9 mouse cellular contexts compared by ENCODE assay signal in the genomic region with DNA sequence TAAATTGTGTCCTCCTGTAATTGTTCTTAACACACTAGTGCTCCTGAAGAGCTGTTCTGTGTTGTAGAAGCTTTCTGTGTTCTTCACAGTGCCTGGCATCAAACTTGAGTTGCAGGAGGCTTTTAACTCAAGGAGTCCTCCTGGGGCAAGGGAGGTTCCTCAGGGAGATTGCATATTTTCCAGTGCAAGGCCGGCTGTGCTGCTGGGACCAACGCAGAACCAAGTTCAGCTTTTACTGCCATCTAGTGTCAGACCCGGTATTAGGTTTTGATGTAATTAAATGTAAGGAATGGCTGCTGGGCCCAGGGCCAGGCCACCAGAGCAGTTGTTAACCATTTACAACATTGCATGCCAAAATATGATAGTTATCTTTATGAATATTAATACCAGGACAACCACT.
DNase-seq lines count a peak whose midpoint lies in the region; ATAC-seq and TF ChIP-seq lines count a peak whose summit lies in the region.
"Had no signal": no experiment of that assay in that cellular context is flagged by ENCODE, and none has a peak within 500 bp of the region (broad histone marks: within the 10 kb centered on the region; RNA-seq: fewer than 3 reads in every experiment).

No protein-coding gene starts in this region.

- H3K9ac ChIP-seq in hindbrain, embryonic 14.5 days, result no peak overlapping the region
- no peak overlapping the region for H3K9ac ChIP-seq in hindbrain, embryonic 16.5 days (ENCODE audit: low read depth, low read length)
- no peak overlapping the region for H3K9ac ChIP-seq in hindbrain, embryonic 15.5 days
- H3K9ac ChIP-seq: embryonic facial prominence, embryonic 12.5 days had no signal

- H3K27ac ChIP-seq in hindbrain, embryonic 14.5 days, result no peak overlapping the region
- no peak overlapping the region for H3K27ac ChIP-seq in hindbrain, embryonic 16.5 days (ENCODE audit: low read depth, low read length)
- no peak overlapping the region for H3K27ac ChIP-seq in hindbrain, embryonic 15.5 days (replicated peaks)
- H3K27ac ChIP-seq in spleen, adult 2 months (ENCODE audit: insufficient read depth, low read length), result no peak overlapping the region
- H3K27ac ChIP-seq: embryonic facial prominence, embryonic 12.5 days had no signal

- no peaks in the 10 kb centered on the region for H3K4me1 ChIP-seq in hindbrain, embryonic 14.5 days (replicated peaks; ENCODE audit: control insufficient read depth, insufficient read depth, low read length)
- no peaks in the 10 kb centered on the region for H3K4me1 ChIP-seq in hindbrain, embryonic 16.5 days (ENCODE audit: control insufficient read depth, insufficient read depth, low read depth, low read length)
- H3K4me1 ChIP-seq in hindbrain, embryonic 15.5 days (replicated peaks), result no peaks in the 10 kb centered on the region
- no peaks in the 10 kb centered on the region for H3K4me1 ChIP-seq in spleen, adult 2 months (ENCODE audit: control insufficient read depth, insufficient read depth, insufficient read length)

- WGBS in hindbrain, embryonic 14.5 days, result 0% methylated on average over 3 of the region's 3 CpGs
- WGBS in hindbrain, embryonic 16.5 days, result 0% methylated on average over 3 of the region's 3 CpGs
- WGBS in hindbrain, embryonic 15.5 days, result 2% methylated on average over 3 of the region's 3 CpGs
- 7% methylated on average over 3 of the region's 3 CpGs for WGBS in spleen, adult 2 months

- ATAC-seq in hindbrain, embryonic 14.5 days (ENCODE audit: low FRiP score), result no peak
- ATAC-seq in hindbrain, embryonic 16.5 days, result no peak
- peak; percentile 59; the same call in 1 of the 2 replicates for ATAC-seq in hindbrain, embryonic 15.5 days (ENCODE audit: low FRiP score, low read depth)

- DNase-seq in hindbrain, embryonic 14.5 days (ENCODE audit: low spot score), result peak; percentile 88
- peak; percentile 68 for DNase-seq in adrenal gland, postnatal 10 days
- DNase-seq in embryo, embryonic 9.5 days (ENCODE audit: extremely low spot score), result peak; percentile 62
- peak; percentile 23 to 49 for DNase-seq in layer of hippocampus, postnatal 25 days (ENCODE audit: extremely low spot score in 1 of 2, low spot score in 1 of 2)
- peak; percentile 60 to 70 for DNase-seq in lung, postnatal 4 days
- DNase-seq in spleen, adult 2 months (ENCODE audit: low read depth in 1 of 2, low spot score in 2 of 2), result peak; percentile 23 to 30

- no peaks in the 10 kb centered on the region for H3K27me3 ChIP-seq in hindbrain, embryonic 14.5 days (ENCODE audit: control insufficient read depth, insufficient read depth, low read length)
- no peaks in the 10 kb centered on the region for H3K27me3 ChIP-seq in hindbrain, embryonic 16.5 days (replicated peaks; ENCODE audit: control insufficient read depth, insufficient read depth, low read length)
- H3K27me3 ChIP-seq in hindbrain, embryonic 15.5 days, result no peaks in the 10 kb centered on the region
- H3K27me3 ChIP-seq in spleen, adult 2 months (ENCODE audit: control insufficient read depth, insufficient read depth, low read length), result no peaks in the 10 kb centered on the region

- no peak for TF ChIP-seq POLR2A in spleen, adult 2 months (IDR thresholded peaks at IDR 0.05; ENCODE audit: low read depth, low read length)

- no peak overlapping the region for H3K4me3 ChIP-seq in hindbrain, embryonic 14.5 days (replicated peaks; ENCODE audit: low read length)
- H3K4me3 ChIP-seq in hindbrain, embryonic 16.5 days (ENCODE audit: low read length), result no peak overlapping the region
- no peak overlapping the region for H3K4me3 ChIP-seq in hindbrain, embryonic 15.5 days
- no peak overlapping the region for H3K4me3 ChIP-seq in spleen, adult 2 months (ENCODE audit: extremely low read depth, insufficient read depth, insufficient read length)
- H3K4me3 ChIP-seq: embryonic facial prominence, embryonic 12.5 days had no signal

- H3K4me2 ChIP-seq in hindbrain, embryonic 14.5 days (replicated peaks), result no peak overlapping the region
- no peak overlapping the region for H3K4me2 ChIP-seq in hindbrain, embryonic 16.5 days (ENCODE audit: low read length)
- no peak overlapping the region for H3K4me2 ChIP-seq in hindbrain, embryonic 15.5 days
- H3K4me2 ChIP-seq: embryonic facial prominence, embryonic 12.5 days had no signal

- H3K9me3 ChIP-seq in hindbrain, embryonic 14.5 days (ENCODE audit: control insufficient read depth, low read length), result no peaks in the 10 kb centered on the region
- no peaks in the 10 kb centered on the region for H3K9me3 ChIP-seq in hindbrain, embryonic 16.5 days (ENCODE audit: control insufficient read depth, low read length)
- no peaks in the 10 kb centered on the region for H3K9me3 ChIP-seq in hindbrain, embryonic 15.5 days
- H3K9me3 ChIP-seq: embryonic facial prominence, embryonic 12.5 days had no signal

- no peaks in the 10 kb centered on the region for H3K36me3 ChIP-seq in hindbrain, embryonic 14.5 days (replicated peaks; ENCODE audit: control insufficient read depth, insufficient read depth)
- H3K36me3 ChIP-seq in hindbrain, embryonic 16.5 days (ENCODE audit: control insufficient read depth, insufficient read depth, low read length), result no peaks in the 10 kb centered on the region
- no peaks in the 10 kb centered on the region for H3K36me3 ChIP-seq in hindbrain, embryonic 15.5 days
- no peaks in the 10 kb centered on the region for H3K36me3 ChIP-seq in spleen, adult 2 months (ENCODE audit: control insufficient read depth, insufficient read depth, low read length)
- H3K36me3 ChIP-seq: embryonic facial prominence, embryonic 12.5 days had no signal

- peak; percentile 57; the same call in 1 of the 2 replicates for TF ChIP-seq CTCF in spleen, adult 2 months (IDR thresholded peaks at IDR 0.05; ENCODE audit: extremely low read depth, insufficient read depth, insufficient read length, insufficient replicate concordance)

Comparison
In these comparisons a context has a peak if more than half of its experiments do, and no peak if none do; other contexts are left out.
1. DNase-seq: peak in every context shown above with its lines; median percentile 88 in hindbrain, embryonic 14.5 days; 68 in adrenal gland, postnatal 10 days; 65 in lung, postnatal 4 days; 62 in embryo, embryonic 9.5 days; 36 in layer of hippocampus, postnatal 25 days; 26 in spleen, adult 2 months.